ENCODE assay signal across 18 mouse cellular contexts in genomic region chr16:24425816-24426215, GRCm38 (mm10). TPM values are rescaled to one million over a fixed set of nuclear protein-coding genes. Genes with fewer than 3 reads are reported as not detected.
DNase-seq lines count a peak whose midpoint lies in the region; ATAC-seq and TF ChIP-seq lines count a peak whose summit lies in the region.
"Had no signal": no experiment of that assay in that cellular context is flagged by ENCODE, and none has a peak within 500 bp of the region (broad histone marks: within the 10 kb centered on the region; RNA-seq: fewer than 3 reads in every experiment).

No protein-coding gene starts in this region.

- no peak for TF ChIP-seq POLR2A in thymus, adult 2 months (IDR thresholded peaks at IDR 0.05; ENCODE audit: control insufficient read depth, extremely low read depth, insufficient read depth, low read length, poor library complexity)
- no peak for TF ChIP-seq POLR2A in embryonic fibroblast, embryonic 13.5 days (IDR thresholded peaks at IDR 0.05; ENCODE audit: low read depth, low read length)

- peaks cover 96% of the 10 kb centered on the region for H3K4me1 ChIP-seq in heart, embryonic 13.5 days
- peaks cover 39% of the 10 kb centered on the region for H3K4me1 ChIP-seq in thymus, adult 2 months (replicated peaks; ENCODE audit: control insufficient read depth, insufficient read depth, low read length)
- H3K4me1 ChIP-seq in embryonic fibroblast, embryonic 13.5 days (ENCODE audit: control insufficient read depth, insufficient read depth, low read length), result peaks cover 42% of the 10 kb centered on the region

- no peak for ATAC-seq in heart, embryonic 13.5 days (ENCODE audit: extremely low read depth, insufficient number of reproducible peaks, low FRiP score, low TSS enrichment)
- no peak for ATAC-seq in erythroid progenitor cell, adult 5-6 weeks (replicated peaks; ENCODE audit: low FRiP score, poor library complexity, severe bottlenecking)
- ATAC-seq: forebrain, embryonic 16.5 days had no signal

- no peak for TF ChIP-seq CTCF in thymus, adult 2 months (IDR thresholded peaks at IDR 0.05; ENCODE audit: borderline replicate concordance, control insufficient read depth, extremely low read depth, insufficient read depth, low read length, poor library complexity)
- no peak for TF ChIP-seq CTCF in embryonic fibroblast, embryonic 13.5 days (IDR thresholded peaks at IDR 0.05; ENCODE audit: borderline replicate concordance, insufficient read depth, low read length)

- no peak overlapping the region for H3K4me2 ChIP-seq in heart, embryonic 13.5 days
- H3K4me2 ChIP-seq: heart, embryonic 11.5 days; hindbrain, embryonic 14.5 days; midbrain, embryonic 11.5 days; neural tube, embryonic 13.5 days had no signal

- no peak overlapping the region for H3K4me3 ChIP-seq in heart, embryonic 13.5 days
- no peak overlapping the region for H3K4me3 ChIP-seq in thymus, adult 2 months (ENCODE audit: control insufficient read depth, insufficient read depth, low read length)
- no peak overlapping the region for H3K4me3 ChIP-seq in embryonic fibroblast, embryonic 13.5 days (ENCODE audit: insufficient read depth, low read length)
- H3K4me3 ChIP-seq: neural tube, embryonic 13.5 days had no signal

- 29% methylated on average over 3 of the region's 3 CpGs for WGBS in heart, embryonic 13.5 days
- 6% methylated on average over 3 of the region's 3 CpGs for WGBS in thymus, adult 2 months

- peak overlapping the region; percentile 26; the same call in 1 of the 2 replicates for H3K27ac ChIP-seq in heart, embryonic 13.5 days (replicated peaks)
- H3K27ac ChIP-seq in thymus, adult 2 months (ENCODE audit: control insufficient read depth, insufficient read depth, low read length), result no peak overlapping the region
- H3K27ac ChIP-seq in embryonic fibroblast, embryonic 13.5 days (ENCODE audit: insufficient read depth, low read length), result peak overlapping the region; percentile 23; the same call in 1 of the 2 replicates
- H3K27ac ChIP-seq: hindbrain, embryonic 14.5 days; neural tube, embryonic 13.5 days had no signal

- H3K27me3 ChIP-seq in heart, embryonic 13.5 days (replicated peaks), result no peaks in the 10 kb centered on the region
- H3K27me3 ChIP-seq in thymus, adult 2 months (ENCODE audit: control insufficient read depth, insufficient read depth, low read length), result no peaks in the 10 kb centered on the region
- H3K27me3 ChIP-seq: neural tube, embryonic 13.5 days had no signal

- no peak overlapping the region for H3K9ac ChIP-seq in heart, embryonic 13.5 days
- H3K9ac ChIP-seq: hindbrain, embryonic 14.5 days; neural tube, embryonic 13.5 days had no signal

- DNase-seq in heart, adult 18-20 months, result no peak
- DNase-seq in thymus, adult 2 months, result peak; percentile 47
- no peak for DNase-seq in thymus, adult 18-20 months
- peak; percentile 47 for DNase-seq in thymus, postnatal 25 days
- DNase-seq in right cerebral cortex, postnatal 25 days, result no peak
- DNase-seq: B cell, adult 2 months; cerebellum, postnatal 14 days; kidney, adult 9 months; kidney, postnatal 36 days had no signal

- H3K9me3 ChIP-seq in heart, embryonic 13.5 days, result no peaks in the 10 kb centered on the region
- H3K9me3 ChIP-seq: neural tube, embryonic 13.5 days had no signal

- H3K36me3 ChIP-seq in heart, embryonic 13.5 days, result 0 out of 2 replicates have a peak, but pooled peaks cover 7% of the 10 kb centered on the region
- H3K36me3 ChIP-seq in thymus, adult 2 months (ENCODE audit: control insufficient read depth, insufficient read depth, low read length), result no peaks in the 10 kb centered on the region
- H3K36me3 ChIP-seq: neural tube, embryonic 13.5 days had no signal

RNA-seq across cellular contexts. Expression of gene Lpp, which starts 32.5 kb away (rescaled TPM):
- 37.9 and 39.8 TPM in 2 replicates for polyA plus RNA-seq in heart, embryonic 13.5 days (2015; fragmentation: Nextera tagmentation; extraction: Ambion mirVana)
- total RNA-seq in heart, adult 18-20 months (2021), result 10 to 100 TPM; 20.7 to 25.2 TPM
- 14.1 and 15.0 TPM in 2 replicates for polyA plus RNA-seq in thymus, adult 2 months (2012; rRNA removed)
- polyA plus RNA-seq in embryonic fibroblast, embryonic 13.5 days (2011; ENCODE audit: insufficient read length, low read depth, missing spikeins), result 256 and 360 TPM in 2 replicates
- 2.1 and 2.9 TPM in 2 replicates for total RNA-seq in erythroid progenitor cell, adult 5-6 weeks (2015; ENCODE audit: low replicate concordance)
- 0.76 and 0.77 TPM in 2 replicates for total RNA-seq in erythroid progenitor cell, adult 5-6 weeks (2017; ENCODE audit: low replicate concordance)
- total RNA-seq: MEL had no signal

Comparison
In these comparisons a context has a peak if more than half of its experiments do, and no peak if none do; other contexts are left out.
1. DNase-seq: peak in thymus, adult 2 months (single experiment) and thymus, postnatal 25 days (single experiment); none in heart, adult 18-20 months (0 of 2), thymus, adult 18-20 months (0 of 2) and right cerebral cortex, postnatal 25 days (single experiment).